Mouse (Mus musculus) cerebellum, adult 9-10 months (tissue): ENCODE data around the gene Smurf1.
A peak's percentile ranks its signal among the peaks of the same experiment; 100 is the strongest.

ENCODE experiments used
- DNase-seq: peaks from one replicate; pipeline ENCODE4 v3.0.0; 2022

The Smurf1 gene

GRCm38 (mm10) chr5:144954432-144954831 is 11.2 kb downstream of the Smurf1 start:
- no peak for DNase-seq

GRCm38 (mm10) chr5:144952592-144952991 is 13.1 kb downstream of the Smurf1 start:
- DNase-seq: no peak

GRCm38 (mm10) chr5:144950428-144951051 is 15.1 kb downstream of the Smurf1 start:
- DNase-seq: no peak

- DNase-seq: no peak
Observed at GRCm38 (mm10) chr5:144949856-144950255, 15.8 kb downstream of the Smurf1 start.

GRCm38 (mm10) chr5:144948422-144948821 is 17.2 kb downstream of the Smurf1 start:
- no peak for DNase-seq

GRCm38 (mm10) chr5:144948002-144948401 is 17.6 kb downstream of the Smurf1 start:
- DNase-seq: no peak

GRCm38 (mm10) chr5:144946032-144946431 is 19.6 kb downstream of the Smurf1 start:
- peak; percentile 54 for DNase-seq

- DNase-seq: no peak
Observed at GRCm38 (mm10) chr5:144944932-144945331, 20.7 kb downstream of the Smurf1 start.

- no peak for DNase-seq
Observed at GRCm38 (mm10) chr5:144944370-144944769, 21.3 kb downstream of the Smurf1 start.

- no peak for DNase-seq
Observed at GRCm38 (mm10) chr5:144943346-144943745, 22.3 kb downstream of the Smurf1 start.

GRCm38 (mm10) chr5:144942431-144942830 is 23.2 kb downstream of the Smurf1 start:
- no peak for DNase-seq

GRCm38 (mm10) chr5:144940904-144941303 is 24.7 kb downstream of the Smurf1 start:
- DNase-seq: no peak

- DNase-seq: no peak
Observed at GRCm38 (mm10) chr5:144937304-144937703, 28.3 kb downstream of the Smurf1 start.

GRCm38 (mm10) chr5:144933486-144933885 is 32.2 kb downstream of the Smurf1 start:
- DNase-seq: no peak

- DNase-seq: no peak
Observed at GRCm38 (mm10) chr5:144931841-144932240, 33.8 kb downstream of the Smurf1 start.

- DNase-seq: no peak
Observed at GRCm38 (mm10) chr5:144928856-144929713, 36.6 kb downstream of the Smurf1 start.

GRCm38 (mm10) chr5:144926275-144926674 is 39.4 kb downstream of the Smurf1 start:
- DNase-seq: no peak

- DNase-seq: no peak
Observed at GRCm38 (mm10) chr5:144923351-144923750, 42.3 kb downstream of the Smurf1 start.

GRCm38 (mm10) chr5:144919790-144920189 is 45.9 kb downstream of the Smurf1 start:
- no peak for DNase-seq

- DNase-seq: no peak
Observed at GRCm38 (mm10) chr5:144919194-144919593, 46.5 kb downstream of the Smurf1 start.

GRCm38 (mm10) chr5:144918204-144918603 is 47.4 kb downstream of the Smurf1 start:
- DNase-seq: no peak

GRCm38 (mm10) chr5:144917172-144917571 is 48.5 kb downstream of the Smurf1 start:
- no peak for DNase-seq

- DNase-seq: no peak
Observed at GRCm38 (mm10) chr5:144915828-144916227, 49.8 kb downstream of the Smurf1 start.

- DNase-seq: no peak
Observed at GRCm38 (mm10) chr5:144914433-144914906, 51.2 kb downstream of the Smurf1 start.
